Mouse (Mus musculus) small intestine, adult 2 months (tissue): ENCODE results near the gene Ccdc171. TPM values are rescaled to one million over a fixed set of nuclear protein-coding genes. Genes with fewer than 3 reads are reported as not detected.

Experiments used
- H3K27ac ChIP-seq: fragments of 200-500 bp; 2 replicates; pipeline ENCODE4 v1.5.1; 2012; ENCODE audit warnings: low read depth, low read length, control low read depth, inconsistent platforms; ENCODE audit not compliant: insufficient read depth
- H3K27me3 ChIP-seq: fragments of 200-500 bp; 2 replicates; pipeline ENCODE4 v1.6.1; 2012; ENCODE audit warnings: mild to moderate bottlenecking, moderate library complexity, low read length, inconsistent platforms; ENCODE audit not compliant: control insufficient read depth, insufficient read depth
- H3K36me3 ChIP-seq: fragments of 200-500 bp; 2 replicates; pipeline ENCODE4 v1.6.1; 2012; ENCODE audit warnings: mild to moderate bottlenecking, low read length, control low read depth, inconsistent platforms; ENCODE audit not compliant: control insufficient read depth, insufficient read depth
- H3K4me1 ChIP-seq: fragments of 200-500 bp; 2 replicates; pipeline ENCODE4 v1.6.1; 2012; ENCODE audit warnings: low read length, inconsistent platforms, mixed read lengths; ENCODE audit not compliant: control insufficient read depth, insufficient read depth, insufficient read length
- H3K4me3 ChIP-seq: fragments of 200-500 bp; 2 replicates; pipeline ENCODE4 v1.5.1; 2012; ENCODE audit warnings: low read depth, mild to moderate bottlenecking, control low read depth, inconsistent platforms, low read length, moderate library complexity
- CTCF ChIP-seq: fragments of 200-500 bp; IDR thresholded peaks from 2 replicates; pipeline ENCODE4 v1.5.1; 2012; ENCODE audit warnings: low read depth, mild to moderate bottlenecking, control low read depth, inconsistent platforms, low read length, moderate library complexity, mixed read lengths; ENCODE audit not compliant: insufficient replicate concordance, insufficient read length; ENCODE audit errors: extremely low read depth
- POLR2A ChIP-seq: fragments of 200-500 bp; IDR thresholded peaks from 2 replicates; pipeline ENCODE4 v1.6.1; 2012; ENCODE audit warnings: low read depth, mild to moderate bottlenecking, control low read depth, inconsistent platforms, low read length, moderate library complexity
- WGBS: fragments of 180-500 bp; shearing (Covaris S2); methylation state at CpG from one replicate; pipeline ENCODE4 v1.1.7; 2018; 5-methylcytosine and 5-hydroxymethylcytosine counted together
- polyA plus RNA-seq: library from polyadenylated mRNA; depleted of rRNA; stranded (reverse); fragments of >200 nt; gene quantifications from 2 replicates; pipeline ENCODE4 v1.2.3, GENCODE M21; 2012

The Ccdc171 gene
- polyA plus RNA-seq, 1 experiment: 0.27 TPM

GRCm38 (mm10) chr4:83500154-83501036 lies 24.9 kb upstream of the Ccdc171 start:
- WGBS: 24% methylated on average over 22 of the region's 22 CpGs
- H3K36me3 ChIP-seq: no peaks in the 10 kb centered on the region
- no peaks in the 10 kb centered on the region for H3K27me3 ChIP-seq
- no peak for TF ChIP-seq POLR2A
- no peak for TF ChIP-seq CTCF
- no peak overlapping the region for H3K27ac ChIP-seq
- peaks cover 2% of the 10 kb centered on the region; the same call in 1 of the 2 replicates for H3K4me1 ChIP-seq
- H3K4me3 ChIP-seq: no peak overlapping the region

DNA sequence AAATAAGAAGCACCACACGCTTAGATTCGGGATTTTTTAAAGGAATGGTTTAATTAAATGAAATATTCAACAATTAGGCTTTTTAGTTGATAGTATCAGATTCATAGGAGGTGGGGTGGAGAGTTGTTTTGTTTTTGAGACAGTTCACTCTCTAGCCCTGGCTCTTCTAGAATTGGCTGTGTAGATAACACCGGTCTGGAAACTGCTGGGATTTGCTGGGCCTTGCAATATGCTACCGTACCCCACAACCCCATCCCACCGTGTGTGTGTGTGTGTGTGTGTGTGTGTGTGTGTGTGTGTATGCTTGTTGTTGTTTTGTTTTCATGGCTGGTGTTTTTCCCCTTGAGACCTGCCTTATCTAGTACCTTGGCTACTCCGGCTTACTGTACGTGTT lies 24.3 kb upstream of the Ccdc171 start:
- Histone ChIP-seq H3K4me3 (no peak overlapping the region), H3K27me3 (no peaks in the 10 kb centered on the region), H3K27ac (no peak overlapping the region), H3K36me3 (no peaks in the 10 kb centered on the region), H3K4me1 (peaks cover 2% of the 10 kb centered on the region; the same call in 1 of the 2 replicates)
- no peak for TF ChIP-seq POLR2A
- TF ChIP-seq CTCF: no peak
- WGBS: 62% methylated on average over 7 of the region's 7 CpGs

DNA sequence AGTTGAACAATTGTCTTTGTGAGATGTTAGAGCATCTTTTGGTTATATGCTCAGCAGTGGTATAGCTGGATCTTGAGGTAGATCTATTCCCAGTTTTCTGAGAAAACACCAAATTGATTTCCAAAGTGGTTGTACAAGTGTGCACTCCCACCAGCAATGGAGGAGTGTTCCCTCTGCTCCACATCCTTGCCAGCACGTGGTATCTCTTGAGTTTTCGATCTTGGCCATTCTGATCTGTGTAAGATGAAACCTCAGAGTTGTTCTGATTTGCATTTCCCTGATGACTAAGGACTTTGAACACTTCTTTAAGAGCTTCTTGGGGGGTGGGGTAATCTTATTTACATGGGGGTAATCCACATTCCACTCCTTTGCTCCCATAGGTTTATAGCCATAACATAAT lies 15.7 kb upstream of the Ccdc171 start:
- no peaks in the 10 kb centered on the region for H3K27me3 ChIP-seq
- no peaks in the 10 kb centered on the region for H3K36me3 ChIP-seq
- 26% methylated on average over 2 of the region's 2 CpGs for WGBS
- H3K4me3 ChIP-seq: no peak overlapping the region
- peaks cover 3% of the 10 kb centered on the region; the same call in 1 of the 2 replicates for H3K4me1 ChIP-seq
- TF ChIP-seq POLR2A (no peak), CTCF (no peak)
- no peak overlapping the region for H3K27ac ChIP-seq

- TF ChIP-seq POLR2A (no peak), CTCF (no peak)
- Histone ChIP-seq H3K4me3 (no peak overlapping the region), H3K4me1 (peaks cover 3% of the 10 kb centered on the region; the same call in 1 of the 2 replicates), H3K36me3 (no peaks in the 10 kb centered on the region), H3K27me3 (no peaks in the 10 kb centered on the region), H3K27ac (no peak overlapping the region)
- 78% methylated on average over 8 of the region's 8 CpGs for WGBS
These were observed 14.3 kb upstream of the Ccdc171 start for GRCm38 (mm10) chr4:83511083-83511482.

GRCm38 (mm10) chr4:83512217-83512616 lies 13.1 kb upstream of the Ccdc171 start:
- 18% methylated on average over 3 of the region's 3 CpGs for WGBS
- no peak overlapping the region for H3K27ac ChIP-seq
- TF ChIP-seq POLR2A: no peak
- no peak for TF ChIP-seq CTCF

DNA sequence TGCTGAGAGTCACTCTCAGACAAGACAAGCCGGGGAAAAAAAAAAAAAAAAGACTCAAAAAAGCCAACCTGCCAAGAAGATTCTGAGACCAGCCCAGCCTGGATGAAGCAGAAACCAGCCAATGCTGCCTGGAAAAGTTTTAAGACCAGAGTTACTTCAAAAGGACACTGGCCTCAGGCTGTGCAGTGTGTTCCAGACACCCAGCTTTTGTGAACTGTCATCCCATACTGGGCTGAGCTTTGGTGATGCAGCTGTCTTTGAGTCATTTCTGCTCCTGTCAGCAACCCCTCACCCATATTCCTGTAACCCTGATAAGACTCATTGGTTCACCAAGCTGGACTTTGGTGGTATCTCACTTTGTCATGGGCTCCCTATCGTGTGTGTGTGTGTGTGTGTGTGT lies 12.7 kb upstream of the Ccdc171 start:
- H3K4me1 ChIP-seq: peaks cover 3% of the 10 kb centered on the region; the same call in 1 of the 2 replicates
- WGBS: 42% methylated on average over 2 of the region's 2 CpGs
- H3K36me3 ChIP-seq: no peaks in the 10 kb centered on the region

More at GRCm38 (mm10) chr4:83512217-83512616, 13.1 kb upstream of the Ccdc171 start:
- peaks cover 3% of the 10 kb centered on the region; the same call in 1 of the 2 replicates for H3K4me1 ChIP-seq
- H3K27me3 ChIP-seq: no peaks in the 10 kb centered on the region
- no peak overlapping the region for H3K4me3 ChIP-seq
- H3K36me3 ChIP-seq: no peaks in the 10 kb centered on the region

GRCm38 (mm10) chr4:83514183-83514582 lies 11.2 kb upstream of the Ccdc171 start:
- 81% methylated on average over 1 of the region's 1 CpGs for WGBS
- H3K36me3 ChIP-seq: no peaks in the 10 kb centered on the region
- TF ChIP-seq CTCF (no peak), POLR2A (no peak)
- H3K27me3 ChIP-seq: no peaks in the 10 kb centered on the region
- peaks cover 3% of the 10 kb centered on the region; the same call in 1 of the 2 replicates for H3K4me1 ChIP-seq
- no peak overlapping the region for H3K4me3 ChIP-seq
- H3K27ac ChIP-seq: no peak overlapping the region

More for the DNA sequence above, 12.7 kb upstream of the Ccdc171 start:
- Histone ChIP-seq H3K4me3 (no peak overlapping the region), H3K27ac (peak overlapping the region; percentile 16; the same call in 1 of the 2 replicates), H3K27me3 (no peaks in the 10 kb centered on the region)
- TF ChIP-seq CTCF: no peak
- TF ChIP-seq POLR2A: no peak
